Mouse (Mus musculus): ENCODE measurements around the gene Isoc2a. TPM values are rescaled to one million over a fixed set of nuclear protein-coding genes. Genes with fewer than 3 reads are reported as not detected.

Gene Isoc2a
- polyA plus RNA-seq, 1 experiment from 2014 or later: 0.53 TPM

DNA sequence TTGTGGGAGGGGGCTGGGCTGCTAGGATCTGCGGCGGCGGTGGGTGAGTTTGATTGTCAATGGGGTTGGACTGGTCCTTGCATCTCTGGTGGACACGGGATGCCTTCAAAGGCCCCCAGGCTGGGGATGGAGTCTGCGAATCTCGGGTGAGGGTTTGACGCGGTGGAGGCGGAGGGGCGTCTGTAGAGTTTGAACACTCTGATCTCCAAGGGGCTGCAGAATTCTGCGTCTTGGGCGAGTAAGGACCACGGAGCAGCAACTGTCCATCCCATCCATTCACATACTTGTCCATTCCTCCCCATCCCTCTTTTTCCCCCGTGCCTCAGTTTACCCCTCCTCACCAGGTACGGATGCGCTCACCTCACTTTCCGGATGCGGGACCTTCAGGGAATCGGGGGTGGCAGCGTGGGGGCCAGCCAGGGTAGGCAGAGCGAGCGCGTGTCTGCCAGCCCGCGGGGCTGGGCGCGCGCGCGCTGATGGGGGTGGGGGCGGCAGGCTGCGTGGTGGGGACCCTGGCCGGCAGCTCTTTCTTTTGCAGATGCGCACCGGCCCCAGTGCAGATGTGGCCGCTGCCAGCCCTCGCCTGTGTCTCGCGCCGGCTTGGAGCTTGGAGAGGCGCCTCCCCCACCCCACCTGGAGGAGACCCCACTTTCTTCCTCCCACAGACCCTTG, 32.6 kb upstream of the Isoc2a start, which contains the start of gene Shisa7:
TSS of gene Shisa7 (minus strand) at position 452 of the 672 bp plus-strand sequence.
- Histone ChIP-seq H3K9ac (ENCODE audit: low read length) (peak within 1 kb of the TSS; percentile 63), H3K4me2 (ENCODE audit: low read length) (peak within 1 kb of the TSS; percentile 93), H3K4me1 (ENCODE audit: control insufficient read depth, insufficient read depth, low read length) (peaks cover 19% of the 10 kb centered on the region), H3K4me3 (ENCODE audit: low read depth, low read length) (peak within 1 kb of the TSS; percentile 50), H3K36me3 (ENCODE audit: control insufficient read depth, insufficient read depth, low read length) (no peaks in the 10 kb centered on the region), H3K27ac (ENCODE audit: low read depth, low read length) (peak within 1 kb of the TSS; percentile 84), H3K9me3 (replicated peaks; ENCODE audit: control insufficient read depth, low read length) (no peaks in the 10 kb centered on the region), H3K27me3 (replicated peaks; ENCODE audit: control insufficient read depth, insufficient read depth, low read length) (peaks cover 7% of the 10 kb centered on the region)
- ATAC-seq (peak; percentile 64), DNase-seq (ENCODE audit: low spot score) (no peak)
- WGBS: 1% methylated on average over 39 of the region's 41 CpGs

DNA sequence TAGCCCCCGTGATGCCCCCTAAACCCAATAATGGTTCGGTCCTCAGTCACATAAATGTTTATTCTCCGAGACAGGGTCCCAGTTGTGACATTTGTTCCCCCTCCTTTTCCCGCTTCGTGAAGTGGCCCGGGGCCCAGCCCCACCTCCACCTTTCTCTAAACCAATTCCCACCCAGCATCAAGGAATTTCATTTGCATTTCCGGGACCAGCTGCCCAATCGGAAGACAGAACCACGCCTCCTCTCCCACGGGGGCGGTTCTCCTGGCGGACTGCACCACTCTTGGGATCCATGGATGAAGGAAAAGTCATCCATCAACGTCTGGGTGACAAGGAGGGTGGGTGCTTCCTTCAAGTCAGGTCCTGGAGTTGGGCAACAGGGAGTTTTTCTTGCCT, 32.0 kb upstream of the Isoc2a start:
- Histone ChIP-seq H3K9ac (ENCODE audit: low read length) (peak overlapping the region; percentile 63), H3K4me2 (ENCODE audit: low read length) (peak overlapping the region; percentile 93), H3K9me3 (replicated peaks; ENCODE audit: control insufficient read depth, low read length) (no peaks in the 10 kb centered on the region), H3K36me3 (ENCODE audit: control insufficient read depth, insufficient read depth, low read length) (no peaks in the 10 kb centered on the region), H3K27ac (ENCODE audit: low read depth, low read length) (peak overlapping the region; percentile 84), H3K4me1 (ENCODE audit: control insufficient read depth, insufficient read depth, low read length) (peaks cover 19% of the 10 kb centered on the region), H3K4me3 (ENCODE audit: low read depth, low read length) (peak overlapping the region; percentile 50), H3K27me3 (replicated peaks; ENCODE audit: control insufficient read depth, insufficient read depth, low read length) (peaks cover 7% of the 10 kb centered on the region)
- WGBS: 3% methylated on average over 13 of the region's 13 CpGs
- ATAC-seq (peak; percentile 84), DNase-seq (ENCODE audit: low spot score) (peak; percentile 95)

DNA sequence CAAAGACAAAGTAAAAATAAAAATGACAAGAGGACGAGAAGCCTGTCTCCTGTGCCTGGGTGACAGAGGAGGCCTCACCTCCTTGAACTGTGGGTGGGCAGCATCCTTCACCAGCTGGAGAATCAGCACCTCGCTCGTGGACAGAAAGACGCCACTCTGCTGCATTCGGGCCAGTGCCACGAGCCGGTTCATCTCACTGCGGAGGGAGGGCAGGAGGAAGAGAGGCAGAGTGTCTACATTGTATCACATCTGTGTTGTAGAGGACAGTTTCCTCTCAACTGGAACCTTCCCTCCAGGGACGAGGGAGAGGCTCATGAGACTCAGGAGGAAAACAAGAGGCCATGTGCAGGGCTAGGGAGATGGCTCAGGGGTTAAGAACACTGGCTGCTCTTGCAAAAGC, 27.6 kb upstream of the Isoc2a start:
- Histone ChIP-seq H3K27me3 (replicated peaks; ENCODE audit: control insufficient read depth, insufficient read depth, low read length) (no peaks in the 10 kb centered on the region; the same call in 1 of the 2 replicates), H3K4me2 (ENCODE audit: low read length) (no peak overlapping the region), H3K27ac (ENCODE audit: low read depth, low read length) (no peak overlapping the region), H3K9me3 (replicated peaks; ENCODE audit: control insufficient read depth, low read length) (no peaks in the 10 kb centered on the region), H3K4me1 (ENCODE audit: control insufficient read depth, insufficient read depth, low read length) (no peaks in the 10 kb centered on the region; the same call in 1 of the 2 replicates), H3K4me3 (ENCODE audit: low read depth, low read length) (no peak overlapping the region), H3K36me3 (ENCODE audit: control insufficient read depth, insufficient read depth, low read length) (no peaks in the 10 kb centered on the region), H3K9ac (ENCODE audit: low read length) (no peak overlapping the region)
- WGBS: 65% methylated on average over 9 of the region's 9 CpGs
- ATAC-seq (no peak), DNase-seq (ENCODE audit: low spot score) (no peak)

DNA sequence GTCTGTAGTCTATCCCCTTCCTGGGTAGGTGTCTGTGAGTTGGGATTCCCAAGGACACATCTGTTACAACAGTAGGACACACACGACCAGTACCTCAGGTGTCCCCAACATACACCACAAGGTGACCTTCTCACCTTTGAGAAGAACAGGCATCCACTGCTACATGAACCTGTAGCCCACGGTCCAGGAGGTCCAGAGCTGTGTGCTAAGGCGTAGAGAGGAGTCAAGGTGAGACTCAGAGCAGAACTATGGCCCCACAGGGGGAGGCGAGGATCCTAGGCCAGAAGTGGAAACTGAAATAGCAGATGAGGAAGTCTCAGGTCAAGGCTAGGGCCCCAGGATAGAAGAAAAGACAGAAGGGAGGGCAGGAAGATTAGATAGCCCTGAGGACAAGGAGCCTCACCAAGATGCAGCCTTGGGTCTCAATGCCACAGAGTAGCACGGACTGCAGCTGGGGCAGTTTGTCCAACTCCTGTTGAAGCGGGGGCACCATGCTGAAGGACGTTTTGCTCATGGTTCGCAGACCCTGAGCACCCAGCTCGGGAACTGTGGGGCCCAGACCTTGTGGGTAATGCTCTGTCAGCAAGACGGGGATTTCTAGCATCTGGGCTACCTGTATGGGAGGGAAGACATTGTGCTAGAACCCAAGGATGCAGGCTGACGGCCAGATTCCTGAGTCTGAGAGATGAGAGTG, 26.2 kb upstream of the Isoc2a start:
- Histone ChIP-seq H3K9me3 (replicated peaks; ENCODE audit: control insufficient read depth, low read length) (no peaks in the 10 kb centered on the region), H3K36me3 (ENCODE audit: control insufficient read depth, insufficient read depth, low read length) (no peaks in the 10 kb centered on the region), H3K9ac (ENCODE audit: low read length) (no peak overlapping the region), H3K4me1 (ENCODE audit: control insufficient read depth, insufficient read depth, low read length) (no peaks in the 10 kb centered on the region), H3K4me3 (ENCODE audit: low read depth, low read length) (no peak overlapping the region), H3K27ac (ENCODE audit: low read depth, low read length) (no peak overlapping the region), H3K27me3 (replicated peaks; ENCODE audit: control insufficient read depth, insufficient read depth, low read length) (no peaks in the 10 kb centered on the region; the same call in 1 of the 2 replicates), H3K4me2 (ENCODE audit: low read length) (no peak overlapping the region)
- WGBS: 80% methylated on average over 11 of the region's 11 CpGs
- ATAC-seq: no peak
- no peak for DNase-seq (ENCODE audit: low spot score)

DNA sequence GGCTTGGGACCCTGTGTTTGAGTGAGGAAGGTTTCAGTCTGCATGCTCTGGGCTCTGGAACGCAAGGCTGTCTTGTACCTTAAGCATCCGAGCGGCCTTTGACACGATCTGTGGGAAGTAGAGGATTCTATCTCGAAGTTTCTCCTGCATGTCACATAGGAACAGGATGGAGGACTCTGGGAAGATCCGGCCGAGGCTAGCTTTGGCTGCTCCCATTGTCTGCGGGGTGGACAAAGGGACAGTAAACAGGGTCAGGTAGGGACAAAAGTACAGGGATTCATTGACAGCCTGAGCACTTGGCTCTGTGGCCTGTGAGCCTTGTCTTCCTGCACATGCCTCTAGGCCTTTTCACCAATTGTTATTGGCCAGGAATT, 25.7 kb upstream of the Isoc2a start:
- Histone ChIP-seq H3K9me3 (replicated peaks; ENCODE audit: control insufficient read depth, low read length) (no peaks in the 10 kb centered on the region), H3K4me3 (ENCODE audit: low read depth, low read length) (no peak overlapping the region), H3K4me1 (ENCODE audit: control insufficient read depth, insufficient read depth, low read length) (no peaks in the 10 kb centered on the region), H3K27me3 (replicated peaks; ENCODE audit: control insufficient read depth, insufficient read depth, low read length) (no peaks in the 10 kb centered on the region; the same call in 1 of the 2 replicates), H3K4me2 (ENCODE audit: low read length) (no peak overlapping the region), H3K9ac (ENCODE audit: low read length) (no peak overlapping the region), H3K36me3 (ENCODE audit: control insufficient read depth, insufficient read depth, low read length) (no peaks in the 10 kb centered on the region), H3K27ac (ENCODE audit: low read depth, low read length) (no peak overlapping the region)
- no peak for ATAC-seq
- DNase-seq (ENCODE audit: low spot score): no peak
- WGBS: 66% methylated on average over 8 of the region's 8 CpGs

DNA sequence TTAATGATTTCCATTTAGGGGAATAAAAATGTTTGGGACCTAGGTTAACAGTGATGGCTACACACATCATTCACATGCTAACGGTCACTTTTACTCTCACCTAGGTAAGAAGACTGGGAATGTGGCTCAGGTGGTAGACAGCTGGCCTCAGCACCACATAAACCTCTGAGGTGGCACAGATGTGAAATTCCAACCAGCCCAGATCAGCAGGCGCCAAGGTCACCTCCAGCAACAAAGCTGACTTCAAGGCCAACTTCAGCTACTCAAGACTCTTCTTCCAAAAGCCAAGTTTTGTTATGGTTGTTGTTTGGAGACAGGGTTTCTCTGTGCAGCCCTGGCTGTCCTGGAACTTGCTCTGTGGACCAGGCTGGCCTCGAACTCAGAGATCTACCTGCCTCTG, 23.3 kb upstream of the Isoc2a start:
- DNase-seq (ENCODE audit: low spot score): no peak
- WGBS: 91% methylated on average over 3 of the region's 3 CpGs
- H3K4me3 ChIP-seq (ENCODE audit: low read depth, low read length): no peak overlapping the region
- no peaks in the 10 kb centered on the region for H3K9me3 ChIP-seq (replicated peaks; ENCODE audit: control insufficient read depth, low read length)
- ATAC-seq: no peak
- H3K4me2 ChIP-seq (ENCODE audit: low read length): no peak overlapping the region
- H3K27me3 ChIP-seq (replicated peaks; ENCODE audit: control insufficient read depth, insufficient read depth, low read length): no peaks in the 10 kb centered on the region; the same call in 1 of the 2 replicates
- no peaks in the 10 kb centered on the region for H3K36me3 ChIP-seq (ENCODE audit: control insufficient read depth, insufficient read depth, low read length)
- H3K27ac ChIP-seq (ENCODE audit: low read depth, low read length): no peak overlapping the region
- H3K9ac ChIP-seq (ENCODE audit: low read length): no peak overlapping the region
- no peaks in the 10 kb centered on the region for H3K4me1 ChIP-seq (ENCODE audit: control insufficient read depth, insufficient read depth, low read length)

DNA sequence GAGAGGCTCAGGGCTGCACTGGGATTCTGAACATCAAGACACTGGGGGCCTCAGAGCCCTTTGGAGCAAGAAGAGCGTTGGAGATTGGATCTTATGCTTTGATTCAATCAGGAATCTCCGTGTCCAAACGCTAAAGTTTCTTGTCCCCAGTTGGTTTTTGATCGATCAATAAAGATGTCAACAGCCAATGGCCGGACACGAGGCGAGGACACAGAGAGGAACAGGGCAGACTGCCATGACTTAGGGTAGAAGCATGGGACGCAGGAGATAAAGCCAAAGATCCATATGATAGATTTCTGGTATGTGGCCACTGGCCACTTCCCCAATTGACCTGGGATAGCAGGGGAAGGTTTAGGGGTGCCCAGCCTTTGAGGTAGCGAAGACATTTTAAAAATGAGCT, 20.4 kb upstream of the Isoc2a start:
- Histone ChIP-seq H3K4me3 (ENCODE audit: low read depth, low read length) (no peak overlapping the region), H3K27ac (ENCODE audit: low read depth, low read length) (no peak overlapping the region), H3K36me3 (ENCODE audit: control insufficient read depth, insufficient read depth, low read length) (no peaks in the 10 kb centered on the region), H3K9ac (ENCODE audit: low read length) (no peak overlapping the region), H3K27me3 (replicated peaks; ENCODE audit: control insufficient read depth, insufficient read depth, low read length) (no peaks in the 10 kb centered on the region; the same call in 1 of the 2 replicates), H3K9me3 (replicated peaks; ENCODE audit: control insufficient read depth, low read length) (no peaks in the 10 kb centered on the region), H3K4me1 (ENCODE audit: control insufficient read depth, insufficient read depth, low read length) (no peaks in the 10 kb centered on the region), H3K4me2 (ENCODE audit: low read length) (no peak overlapping the region)
- no peak for ATAC-seq
- WGBS: 91% methylated on average over 9 of the region's 9 CpGs
- no peak for DNase-seq (ENCODE audit: low spot score)

DNA sequence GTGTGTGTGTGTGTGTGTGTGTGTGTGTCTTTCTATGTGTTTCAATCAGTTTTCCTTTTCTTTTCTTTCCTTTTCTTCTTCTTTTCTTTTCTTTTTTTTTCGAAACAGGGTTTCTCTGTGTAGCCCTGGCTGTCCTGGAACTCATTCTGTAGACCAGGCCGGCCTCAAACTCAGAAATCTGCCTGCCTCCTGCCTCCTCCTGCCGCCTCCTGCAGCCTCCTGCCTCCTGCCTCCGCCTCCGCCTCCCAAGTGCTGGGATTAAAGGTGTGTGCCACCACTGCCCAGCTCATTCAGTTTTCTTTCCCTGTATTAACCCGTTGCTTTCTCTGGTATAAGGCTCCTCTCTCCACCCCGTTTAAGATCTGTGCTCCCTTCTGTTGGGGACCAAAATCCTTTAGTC, 19.6 kb upstream of the Isoc2a start:
- Histone ChIP-seq H3K27ac (ENCODE audit: low read depth, low read length) (no peak overlapping the region), H3K4me1 (ENCODE audit: control insufficient read depth, insufficient read depth, low read length) (no peaks in the 10 kb centered on the region), H3K9ac (ENCODE audit: low read length) (no peak overlapping the region), H3K4me2 (ENCODE audit: low read length) (no peak overlapping the region), H3K27me3 (replicated peaks; ENCODE audit: control insufficient read depth, insufficient read depth, low read length) (no peaks in the 10 kb centered on the region; the same call in 1 of the 2 replicates), H3K36me3 (ENCODE audit: control insufficient read depth, insufficient read depth, low read length) (no peaks in the 10 kb centered on the region), H3K9me3 (replicated peaks; ENCODE audit: control insufficient read depth, low read length) (no peaks in the 10 kb centered on the region), H3K4me3 (ENCODE audit: low read depth, low read length) (no peak overlapping the region)
- 61% methylated on average over 7 of the region's 7 CpGs for WGBS
- ATAC-seq (no peak), DNase-seq (ENCODE audit: low spot score) (no peak)

DNA sequence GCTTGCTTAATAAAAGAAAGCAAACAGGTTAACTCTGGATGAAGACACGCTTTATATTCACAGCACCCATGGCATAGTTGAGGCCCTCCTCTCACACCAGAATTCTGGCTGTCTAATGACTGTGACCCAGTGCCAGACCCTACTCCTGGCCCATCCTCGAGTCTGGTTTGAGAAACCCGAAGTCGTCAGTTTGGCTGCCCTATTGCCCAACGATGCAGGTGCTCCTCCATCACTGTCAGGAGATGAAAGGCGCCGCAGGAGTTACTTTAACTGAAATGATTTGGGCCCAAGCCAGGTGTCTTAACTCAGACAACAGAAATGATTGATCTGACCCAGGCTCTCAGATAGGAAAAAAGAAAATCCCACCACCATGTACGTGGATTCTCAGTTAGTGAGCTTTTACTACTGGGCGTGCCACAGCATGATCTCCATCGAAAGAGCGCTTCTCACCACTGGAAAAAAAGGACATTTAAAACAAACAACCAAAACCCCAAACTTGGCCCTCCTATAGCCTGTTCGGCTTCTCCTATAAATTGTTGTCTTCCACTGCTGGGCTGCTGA, 17.5 kb upstream of the Isoc2a start:
- H3K4me3 ChIP-seq (ENCODE audit: low read depth, low read length): no peak overlapping the region
- H3K4me2 ChIP-seq (ENCODE audit: low read length): no peak overlapping the region
- H3K9me3 ChIP-seq (replicated peaks; ENCODE audit: control insufficient read depth, low read length): no peaks in the 10 kb centered on the region
- 85% methylated on average over 12 of the region's 12 CpGs for WGBS
- DNase-seq (ENCODE audit: low spot score) (no peak), ATAC-seq (no peak)
- no peaks in the 10 kb centered on the region for H3K36me3 ChIP-seq (ENCODE audit: control insufficient read depth, insufficient read depth, low read length)
- H3K27me3 ChIP-seq (replicated peaks; ENCODE audit: control insufficient read depth, insufficient read depth, low read length): no peaks in the 10 kb centered on the region
- H3K4me1 ChIP-seq (ENCODE audit: control insufficient read depth, insufficient read depth, low read length): no peaks in the 10 kb centered on the region
- H3K9ac ChIP-seq (ENCODE audit: low read length): no peak overlapping the region
- H3K27ac ChIP-seq (ENCODE audit: low read depth, low read length): no peak overlapping the region

Data from forebrain, embryonic 14.5 days (tissue).